Mouse (Mus musculus) bone marrow, adult 2 months (tissue): ENCODE measurements around the gene Pjvk. TPM values are rescaled to one million over a fixed set of nuclear protein-coding genes. Genes with fewer than 3 reads are reported as not detected.

Experiments used
- H3K27ac ChIP-seq: fragments of 200-500 bp; 2 replicates; pipeline ENCODE4 v1.5.1; 2012; ENCODE audit warnings: low read depth, mild to moderate bottlenecking, control low read depth, inconsistent platforms, low read length; ENCODE audit not compliant: control insufficient read depth, poor library complexity, insufficient read depth
- H3K4me1 ChIP-seq: fragments of 200-500 bp; 2 replicates; pipeline ENCODE4 v1.6.1; 2011; ENCODE audit warnings: low read length; ENCODE audit not compliant: control insufficient read depth, insufficient read depth
- H3K4me3 ChIP-seq: fragments of 200-500 bp; replicated peaks from 2 replicates; pipeline ENCODE3; 2011; ENCODE audit warnings: mild to moderate bottlenecking, low read depth, low read length, control low read depth; ENCODE audit not compliant: control insufficient read depth
- CTCF ChIP-seq: fragments of 200-500 bp; IDR thresholded peaks from 2 replicates; pipeline ENCODE4 v1.5.1; 2011; ENCODE audit warnings: low read length, control low read depth; ENCODE audit not compliant: control insufficient read depth, insufficient read depth
- POLR2A ChIP-seq: fragments of 200-500 bp; IDR thresholded peaks from 2 replicates; pipeline ENCODE4 v1.6.1; 2011; ENCODE audit warnings: low read depth, mild to moderate bottlenecking, control low read depth, low read length, borderline replicate concordance; ENCODE audit not compliant: control insufficient read depth
- WGBS: fragments of 180-500 bp; shearing (Covaris S2); methylation state at CpG from one replicate; pipeline ENCODE4 v1.1.7; 2018; 5-methylcytosine and 5-hydroxymethylcytosine counted together
- polyA plus RNA-seq: library from polyadenylated mRNA; stranded (reverse); fragments of >200 nt; gene quantifications from 2 replicates; pipeline ENCODE4 v1.2.4, GENCODE M21; 2011; ENCODE audit warnings: low replicate concordance; ENCODE audit not compliant: missing spikeins, insufficient read depth, insufficient read length

Gene Pjvk
- polyA plus RNA-seq, 1 experiment = not detected

DNA sequence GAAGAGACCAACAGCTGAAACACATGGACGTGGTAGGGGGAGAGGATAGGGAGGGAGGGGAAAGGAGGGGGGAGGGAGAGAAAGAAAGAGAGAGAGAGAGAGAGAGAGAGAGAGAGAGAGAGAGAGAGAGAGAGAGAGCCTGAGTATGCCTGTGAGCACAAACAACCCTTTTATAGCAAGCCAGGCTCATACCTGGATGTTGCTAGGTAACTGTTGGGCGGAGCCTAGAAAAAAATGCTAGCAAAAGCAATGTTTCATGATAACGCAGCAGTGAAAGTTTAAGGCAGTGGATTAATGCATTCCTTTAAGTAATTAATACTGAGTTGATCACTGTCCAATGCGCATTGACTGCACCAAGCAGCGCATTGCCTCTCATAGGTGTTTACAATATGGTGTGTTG is 6.4 kb downstream of the Pjvk start:
- 87% methylated on average over 5 of the region's 5 CpGs for WGBS
- H3K27ac ChIP-seq = no peak overlapping the region
- no peak overlapping the region for H3K4me3 ChIP-seq
- H3K4me1 ChIP-seq = no peaks in the 10 kb centered on the region
- TF ChIP-seq CTCF (no peak), POLR2A (no peak)

DNA sequence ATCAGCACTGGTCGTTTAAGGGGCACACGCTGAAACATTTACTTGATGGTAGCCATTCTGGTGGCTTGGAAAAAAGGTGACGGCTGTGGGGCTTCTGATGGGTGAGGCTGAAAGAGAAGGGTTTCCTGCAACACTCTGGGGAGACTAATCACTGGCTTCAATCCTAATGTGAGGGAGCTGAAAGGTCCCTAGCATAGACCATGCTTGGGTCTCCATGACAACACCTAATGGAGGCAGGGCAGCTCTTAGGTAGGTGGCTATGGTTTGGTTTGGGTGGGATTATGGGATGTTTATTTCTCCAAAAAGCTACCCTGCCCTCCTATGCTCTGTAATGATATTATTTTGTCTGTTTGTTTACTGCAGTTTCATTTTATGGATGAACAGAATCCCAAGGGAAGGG is 7.2 kb downstream of the Pjvk start:
- Histone ChIP-seq H3K4me3 (no peak overlapping the region), H3K4me1 (no peaks in the 10 kb centered on the region), H3K27ac (no peak overlapping the region)
- TF ChIP-seq CTCF (no peak), POLR2A (no peak)
- WGBS = 83% methylated on average over 3 of the region's 3 CpGs

DNA sequence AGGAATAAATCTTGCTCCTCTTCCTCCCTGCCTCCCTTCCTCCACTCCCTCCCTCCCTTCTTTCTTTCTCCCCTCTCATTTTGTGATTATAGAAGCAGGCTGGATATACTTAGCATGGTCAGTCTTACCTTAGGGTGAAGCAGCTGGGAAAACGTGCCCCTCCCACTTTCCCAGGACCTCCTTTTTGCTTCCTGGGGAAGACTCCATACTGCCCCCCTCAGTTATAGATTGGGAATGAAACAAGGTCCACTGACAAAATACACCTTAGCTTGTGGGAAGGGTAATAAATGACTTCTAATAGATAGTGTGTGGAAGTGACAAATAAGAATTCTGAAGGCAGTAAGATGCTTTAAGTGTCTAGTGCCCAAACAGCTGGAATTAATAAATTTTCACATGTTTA is 7.7 kb downstream of the Pjvk start:
- Histone ChIP-seq H3K27ac (no peak overlapping the region), H3K4me3 (no peak overlapping the region), H3K4me1 (no peaks in the 10 kb centered on the region)
- 11% methylated on average over 1 of the region's 1 CpGs for WGBS
- TF ChIP-seq CTCF = 0 out of 2 replicates have a peak, but pooled peaks have one; percentile 4
- no peak for TF ChIP-seq POLR2A

DNA sequence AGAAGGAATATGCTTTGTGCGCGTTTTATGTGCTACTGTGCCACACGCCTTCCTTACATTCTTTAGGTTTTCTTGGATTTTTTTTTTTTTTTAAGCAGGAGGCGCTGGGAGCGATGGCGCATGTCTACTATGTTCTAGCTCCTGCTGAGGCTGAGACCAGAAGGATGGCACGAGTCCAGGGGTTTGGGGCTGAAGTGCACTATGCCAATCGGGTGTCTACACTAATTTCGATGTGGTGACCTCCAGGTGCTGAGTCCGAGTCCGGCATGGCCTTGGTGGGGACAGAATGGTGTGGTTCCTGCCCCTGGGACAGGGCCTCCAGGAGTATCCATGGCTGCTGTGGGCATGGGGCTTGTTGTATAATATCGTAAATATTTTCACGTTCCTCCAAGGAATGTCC is 10.3 kb downstream of the Pjvk start:
- 65% methylated on average over 13 of the region's 13 CpGs for WGBS
- TF ChIP-seq CTCF (no peak), POLR2A (no peak)

DNA sequence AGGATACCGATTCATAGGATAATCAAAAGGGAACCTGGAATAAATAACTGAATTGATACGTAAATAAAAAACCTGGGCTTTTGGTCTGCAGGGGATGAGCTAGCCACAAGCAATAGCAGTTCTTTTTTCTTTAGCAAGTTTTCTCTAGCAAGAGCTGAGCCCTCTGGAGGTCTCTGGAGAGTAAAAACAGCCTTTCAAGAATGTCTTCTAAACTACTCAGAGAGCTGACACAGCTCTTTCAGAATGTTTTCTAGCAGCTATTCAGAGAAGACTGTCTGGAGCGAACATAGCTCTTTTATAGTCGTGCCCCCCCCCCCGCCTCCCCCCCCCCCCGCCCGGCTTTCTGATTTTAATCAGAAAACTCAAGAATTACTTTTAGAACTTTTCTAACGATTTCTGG is 11.1 kb downstream of the Pjvk start:
- H3K4me3 ChIP-seq = no peak overlapping the region
- WGBS = 58% methylated on average over 8 of the region's 8 CpGs
- TF ChIP-seq CTCF (no peak), POLR2A (no peak)
- no peak overlapping the region for H3K27ac ChIP-seq
- no peaks in the 10 kb centered on the region for H3K4me1 ChIP-seq

More for the DNA sequence above, 10.3 kb downstream of the Pjvk start:
- Histone ChIP-seq H3K27ac (no peak overlapping the region), H3K4me1 (no peaks in the 10 kb centered on the region), H3K4me3 (no peak overlapping the region)

DNA sequence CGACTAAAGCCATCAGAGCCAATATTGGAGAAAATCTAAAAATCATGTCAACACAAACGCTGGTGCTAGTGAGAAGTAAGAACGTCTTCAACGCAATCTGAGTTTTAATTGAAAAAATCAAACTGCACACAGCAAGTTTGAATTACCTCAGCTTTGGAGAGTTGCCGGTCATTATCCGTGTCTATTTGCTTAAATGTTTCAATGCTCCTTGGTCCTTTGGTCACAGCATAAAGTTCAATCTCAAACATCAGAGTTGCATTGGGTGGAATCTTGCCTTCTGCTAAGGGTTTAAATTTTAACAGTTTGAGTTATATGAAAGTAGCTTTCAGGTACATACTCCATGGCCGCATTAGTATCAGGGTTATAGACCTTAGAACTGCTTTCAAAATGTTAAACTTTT is 17.3 kb downstream of the Pjvk start:
- Histone ChIP-seq H3K4me3 (no peak overlapping the region), H3K27ac (no peak overlapping the region), H3K4me1 (no peaks in the 10 kb centered on the region)
- WGBS = 89% methylated on average over 7 of the region's 7 CpGs
- TF ChIP-seq POLR2A (no peak), CTCF (no peak)

DNA sequence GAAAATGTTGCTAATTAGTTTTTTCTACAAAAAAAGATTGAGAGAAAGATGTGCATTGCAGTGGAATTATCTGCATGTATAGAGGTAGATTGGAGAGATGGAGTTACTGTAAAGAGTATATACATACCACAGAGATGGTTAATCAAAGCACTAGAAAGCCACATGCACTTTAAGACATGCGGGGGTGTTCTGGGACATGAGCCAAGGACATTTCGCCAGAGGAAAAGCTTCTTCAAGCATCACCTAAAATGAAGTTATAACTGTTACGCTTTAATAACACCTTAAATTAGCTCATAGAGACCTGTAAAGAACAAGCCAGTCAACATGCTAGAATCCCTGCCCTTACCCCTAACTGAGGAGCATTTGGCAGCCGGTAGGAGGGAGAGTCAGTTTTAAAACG is 18.9 kb downstream of the Pjvk start:
- TF ChIP-seq CTCF (no peak), POLR2A (no peak)
- H3K4me3 ChIP-seq = no peak overlapping the region
- H3K27ac ChIP-seq = no peak overlapping the region
- no peaks in the 10 kb centered on the region for H3K4me1 ChIP-seq
- 71% methylated on average over 5 of the region's 5 CpGs for WGBS

DNA sequence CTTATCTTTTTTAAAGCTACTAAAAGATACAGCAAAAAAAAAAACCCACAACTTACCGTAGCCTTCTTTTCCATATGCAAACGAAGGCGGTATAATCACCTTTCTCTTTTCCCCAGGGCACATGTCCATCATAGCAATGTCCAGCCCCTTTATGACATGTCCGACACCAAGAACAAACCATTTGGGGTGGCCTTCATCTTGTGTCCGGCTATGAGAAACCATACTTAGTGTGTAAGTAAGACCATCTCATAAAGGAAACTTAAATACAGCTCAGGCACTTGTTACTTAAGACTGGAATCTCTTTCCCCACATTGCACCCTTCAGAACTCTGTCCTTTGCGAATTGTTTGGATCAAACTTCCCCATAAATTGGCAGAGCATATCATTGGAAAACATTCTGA is 23.4 kb downstream of the Pjvk start:
- WGBS = 64% methylated on average over 6 of the region's 6 CpGs
- Histone ChIP-seq H3K4me1 (no peaks in the 10 kb centered on the region; the same call in 1 of the 2 replicates), H3K4me3 (no peak overlapping the region), H3K27ac (no peak overlapping the region)
- TF ChIP-seq CTCF (no peak), POLR2A (no peak)

DNA sequence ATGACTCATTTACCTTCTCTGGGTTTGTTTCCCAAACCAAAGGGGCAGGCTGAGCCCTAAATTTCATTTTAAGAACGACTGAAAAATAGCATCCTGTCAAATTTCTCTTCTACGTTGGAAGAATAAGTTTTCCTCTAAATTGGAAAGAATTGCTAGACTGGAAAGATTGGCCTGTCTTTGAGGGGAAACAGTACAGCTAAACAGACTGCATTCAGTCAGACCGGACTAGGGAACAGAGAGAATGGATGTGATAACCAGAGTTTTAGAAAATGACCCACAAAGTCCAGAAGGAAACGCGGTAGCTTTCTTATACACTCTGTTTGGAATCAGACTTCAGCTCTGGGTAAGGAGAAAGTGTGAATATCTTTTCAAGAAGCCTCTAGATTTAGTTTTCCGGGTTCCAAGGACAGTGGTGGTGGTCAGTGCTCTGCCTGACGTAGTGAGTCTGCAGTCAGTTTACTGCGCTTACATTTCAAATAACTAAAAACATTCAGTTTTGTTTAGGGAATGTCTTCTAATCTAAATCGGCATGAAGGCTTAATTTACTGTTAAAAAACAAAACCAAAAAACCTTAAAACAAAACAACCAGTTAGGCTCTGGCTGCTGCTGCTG is 24.0 kb downstream of the Pjvk start:
- TF ChIP-seq POLR2A (no peak), CTCF (no peak)
- 2% methylated on average over 9 of the region's 9 CpGs for WGBS
- no peak overlapping the region for H3K27ac ChIP-seq
- H3K4me1 ChIP-seq = no peaks in the 10 kb centered on the region; the same call in 1 of the 2 replicates
- peak overlapping the region; percentile 87 for H3K4me3 ChIP-seq
